Mouse (Mus musculus): ENCODE measurements around the gene Col8a2.
A peak's percentile ranks its signal among the peaks of the same experiment; 100 is the strongest.

Gene Col8a2

DNA sequence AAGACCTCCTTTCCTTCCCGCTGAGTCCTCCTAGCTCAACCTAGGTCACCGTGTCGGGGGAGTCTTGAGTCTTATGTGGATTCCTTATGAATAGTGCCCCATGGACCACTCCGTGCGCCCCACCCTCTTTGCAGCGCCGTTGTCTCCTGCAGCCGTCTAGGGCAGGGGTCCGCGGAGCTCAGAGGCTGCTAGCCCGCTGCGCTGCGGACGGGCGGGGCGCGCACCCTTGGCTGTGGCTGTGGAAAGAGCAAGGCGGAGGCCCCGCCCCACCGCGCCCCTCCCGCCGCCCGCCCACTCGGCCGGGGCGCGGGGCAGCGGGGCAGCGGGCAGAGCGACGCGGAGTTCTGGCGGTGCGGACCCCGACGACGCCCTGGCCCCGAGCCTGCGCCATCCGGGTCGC lies at the start of gene Col8a2:
Col8a2 (plus strand) TSS at position 302 of the 400 bp plus-strand sequence.
- no peak for DNase-seq (ENCODE audit: low spot score in 2 of 2)

- DNase-seq (ENCODE audit: low spot score in 2 of 2), result no peak
Measured at GRCm38 (mm10) chr4:126237721-126238242, 48.8 kb upstream of the Col8a2 start.

- DNase-seq (ENCODE audit: low spot score in 2 of 2), result no peak
Measured at GRCm38 (mm10) chr4:126239862-126240475, 46.6 kb upstream of the Col8a2 start.

DNA sequence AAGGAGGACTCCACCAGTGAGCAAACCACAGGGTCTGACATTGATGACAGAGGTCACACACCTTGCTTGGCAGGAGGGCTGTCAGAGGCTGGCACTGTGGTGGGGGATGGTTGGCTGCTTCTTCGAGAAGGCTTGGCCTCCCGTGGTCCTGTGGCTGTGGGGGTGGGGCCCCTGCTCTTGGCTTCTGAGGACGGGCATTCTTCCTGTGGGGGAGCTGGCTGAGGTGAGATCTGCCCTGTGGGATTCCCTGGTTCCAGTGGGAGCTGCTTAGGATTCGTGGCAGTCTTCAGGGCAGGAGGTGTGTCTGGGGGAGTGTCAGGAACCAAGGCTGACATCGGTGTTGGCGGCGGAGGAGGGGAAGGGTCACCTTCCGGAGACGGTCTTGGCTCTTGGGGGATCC lies 44.6 kb upstream of the Col8a2 start:
- DNase-seq (ENCODE audit: low spot score in 2 of 2), result no peak

DNA sequence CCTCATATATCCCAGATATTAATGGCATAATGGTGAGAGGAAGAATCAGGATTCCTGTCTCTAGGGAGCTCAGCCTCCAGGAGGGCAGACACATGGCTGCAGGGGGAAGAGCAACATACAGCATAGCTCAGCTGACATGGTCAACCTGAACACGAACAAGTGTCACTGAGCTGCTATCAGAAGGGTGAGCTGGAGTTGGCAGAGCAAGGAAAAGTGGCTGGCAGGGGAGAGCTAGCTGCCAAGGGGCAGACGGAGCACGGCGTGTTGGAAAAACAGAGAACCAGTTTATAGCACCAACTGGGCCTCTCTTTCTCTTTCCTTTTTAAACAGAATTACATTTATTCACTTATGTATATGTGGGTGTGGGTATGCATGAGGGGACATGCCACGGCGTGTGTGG lies 44.1 kb upstream of the Col8a2 start:
- no peak for DNase-seq (ENCODE audit: low spot score in 2 of 2)

DNA sequence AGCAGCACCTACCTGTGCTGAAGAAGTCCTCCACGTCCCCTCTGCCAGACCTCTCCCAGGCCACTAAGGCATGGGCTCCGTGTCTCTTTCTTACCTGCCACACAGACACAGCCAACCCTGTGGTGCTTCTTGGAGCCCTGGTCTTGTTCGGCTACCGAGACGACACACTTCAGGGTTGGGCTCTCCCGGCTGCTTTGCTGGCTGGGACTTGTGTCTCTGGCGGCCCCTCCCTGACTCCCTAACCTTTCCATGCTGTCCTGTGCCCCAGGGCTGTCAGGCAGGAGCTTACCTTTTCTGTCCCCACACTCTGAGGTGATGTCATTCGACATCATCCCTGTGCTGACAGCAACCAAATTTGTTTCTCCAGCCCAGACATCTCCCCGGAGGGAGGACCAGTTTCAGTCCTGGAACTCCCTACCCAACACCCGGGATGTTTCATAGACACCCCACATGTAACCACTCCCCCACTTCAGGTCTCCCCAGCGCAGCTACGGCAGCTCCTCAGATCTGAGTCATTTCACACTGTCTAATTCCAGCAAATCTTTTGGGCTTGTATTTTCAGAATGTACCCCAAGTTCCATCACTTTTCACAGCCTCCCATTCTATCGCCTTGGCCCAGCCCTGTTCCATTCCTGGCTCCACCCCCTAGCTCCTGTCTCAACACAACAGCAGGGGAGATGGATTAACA lies 40.2 kb upstream of the Col8a2 start:
- no peak for DNase-seq (ENCODE audit: low spot score in 2 of 2)

DNA sequence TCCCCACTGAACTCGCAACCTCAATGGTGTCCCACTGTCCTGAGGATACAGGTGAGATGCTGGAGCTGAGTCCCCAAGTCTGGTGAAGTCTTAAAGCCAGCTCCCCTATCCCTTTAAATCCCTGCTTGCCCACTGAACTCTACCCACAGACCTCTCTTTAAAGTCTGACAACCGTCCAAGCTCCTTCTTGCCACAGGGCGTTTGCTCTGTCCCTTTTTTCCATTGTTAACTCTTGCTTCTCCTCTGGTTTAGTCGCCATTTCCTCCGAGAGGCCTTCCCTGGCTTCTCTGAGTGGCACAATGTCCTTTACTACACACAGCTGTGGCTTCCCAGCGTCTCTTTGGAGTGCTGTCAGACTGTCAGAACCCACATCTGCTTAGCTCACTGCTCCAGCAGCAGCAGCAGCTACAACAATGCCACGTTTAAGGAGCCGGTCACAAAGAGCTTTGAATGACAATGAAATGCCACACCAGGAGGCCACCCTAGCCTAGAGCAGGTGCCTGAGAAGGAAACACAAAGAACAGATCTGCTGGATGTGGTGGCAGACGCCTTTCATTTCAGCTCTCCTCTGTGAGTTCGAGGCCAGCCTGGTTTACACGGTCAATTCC lies 38.2 kb upstream of the Col8a2 start:
- DNase-seq (ENCODE audit: low spot score in 2 of 2), result no peak

DNA sequence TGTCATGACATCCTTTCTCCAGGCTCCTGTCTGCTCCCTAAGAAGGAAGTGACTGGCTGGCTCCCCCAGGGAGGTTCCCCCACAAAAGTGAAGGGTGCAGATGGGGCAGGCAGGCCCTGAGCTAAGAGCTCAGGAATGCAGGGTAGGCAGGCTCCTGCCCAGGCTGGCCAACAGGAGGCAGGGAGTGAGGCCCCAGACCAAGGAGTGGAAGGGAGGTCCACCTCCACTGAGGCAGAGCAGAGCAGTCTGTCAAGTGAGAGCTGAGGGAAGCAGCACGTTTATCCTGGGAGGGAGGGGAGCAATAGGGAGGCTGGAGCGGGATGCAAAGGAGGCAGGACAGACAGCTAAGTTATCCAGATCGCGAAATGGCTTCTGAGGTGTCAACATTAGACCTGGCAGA lies 35.9 kb upstream of the Col8a2 start:
- DNase-seq (ENCODE audit: low spot score in 2 of 2), result no peak

GRCm38 (mm10) chr4:126251655-126252254 lies 34.8 kb upstream of the Col8a2 start:
- no peak for DNase-seq (ENCODE audit: low spot score in 2 of 2)

DNA sequence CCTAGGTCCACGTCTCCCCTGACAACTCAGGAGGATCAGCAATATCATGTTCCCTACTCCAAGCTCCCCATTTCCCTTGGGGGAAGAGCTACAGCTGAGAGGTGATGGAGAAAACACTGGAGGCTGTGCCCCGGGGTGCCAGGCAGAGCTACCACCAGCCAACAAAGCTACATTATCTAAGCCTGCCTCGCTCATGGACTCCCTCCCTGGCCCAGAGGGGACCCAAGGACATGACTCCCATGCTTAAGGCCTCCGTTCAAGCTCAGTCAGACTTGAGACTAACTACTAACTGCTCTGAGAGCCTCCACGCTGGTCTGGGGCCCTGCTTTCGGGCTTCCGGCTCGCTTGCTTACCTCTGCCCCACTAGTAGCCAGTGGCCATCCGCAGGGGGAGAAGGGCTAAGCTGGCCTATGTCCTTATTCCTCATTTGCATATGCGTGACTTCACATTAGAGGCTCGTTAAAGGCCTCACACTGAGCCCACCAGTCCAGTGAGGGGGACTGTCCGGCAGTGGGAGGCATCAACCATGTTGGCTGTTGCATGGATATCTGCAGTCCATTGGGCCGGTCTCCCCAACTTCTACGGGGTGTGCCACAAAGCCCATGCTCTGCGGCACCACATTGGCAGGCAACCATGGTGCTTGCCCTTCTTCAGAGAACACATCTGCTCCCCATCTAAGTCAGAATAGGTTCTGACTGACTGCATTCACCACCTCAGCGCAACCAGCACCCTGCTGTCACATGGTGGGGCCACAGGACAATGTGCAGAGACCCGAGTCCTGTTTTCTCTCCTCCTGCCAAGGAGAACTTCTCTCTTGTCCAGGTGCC lies 34.0 kb upstream of the Col8a2 start:
- DNase-seq (ENCODE audit: low spot score in 2 of 2), result no peak

- peak; percentile 46 to 68 for DNase-seq (ENCODE audit: low spot score in 2 of 2)
Measured at GRCm38 (mm10) chr4:126253637-126254272, 32.8 kb upstream of the Col8a2 start.

GRCm38 (mm10) chr4:126254315-126255112 lies 32.1 kb upstream of the Col8a2 start:
- no peak for DNase-seq (ENCODE audit: low spot score in 2 of 2)

- DNase-seq (ENCODE audit: low spot score in 2 of 2), result no peak
Measured at GRCm38 (mm10) chr4:126255113-126256001, 31.2 kb upstream of the Col8a2 start.

- peak; percentile 91 to 92 for DNase-seq (ENCODE audit: low spot score in 2 of 2)
Measured at GRCm38 (mm10) chr4:126256131-126256791, 30.3 kb upstream of the Col8a2 start, which contains the start of gene Map7d1. TSS of gene Map7d1 (minus strand) at chr4:126256343.

DNA sequence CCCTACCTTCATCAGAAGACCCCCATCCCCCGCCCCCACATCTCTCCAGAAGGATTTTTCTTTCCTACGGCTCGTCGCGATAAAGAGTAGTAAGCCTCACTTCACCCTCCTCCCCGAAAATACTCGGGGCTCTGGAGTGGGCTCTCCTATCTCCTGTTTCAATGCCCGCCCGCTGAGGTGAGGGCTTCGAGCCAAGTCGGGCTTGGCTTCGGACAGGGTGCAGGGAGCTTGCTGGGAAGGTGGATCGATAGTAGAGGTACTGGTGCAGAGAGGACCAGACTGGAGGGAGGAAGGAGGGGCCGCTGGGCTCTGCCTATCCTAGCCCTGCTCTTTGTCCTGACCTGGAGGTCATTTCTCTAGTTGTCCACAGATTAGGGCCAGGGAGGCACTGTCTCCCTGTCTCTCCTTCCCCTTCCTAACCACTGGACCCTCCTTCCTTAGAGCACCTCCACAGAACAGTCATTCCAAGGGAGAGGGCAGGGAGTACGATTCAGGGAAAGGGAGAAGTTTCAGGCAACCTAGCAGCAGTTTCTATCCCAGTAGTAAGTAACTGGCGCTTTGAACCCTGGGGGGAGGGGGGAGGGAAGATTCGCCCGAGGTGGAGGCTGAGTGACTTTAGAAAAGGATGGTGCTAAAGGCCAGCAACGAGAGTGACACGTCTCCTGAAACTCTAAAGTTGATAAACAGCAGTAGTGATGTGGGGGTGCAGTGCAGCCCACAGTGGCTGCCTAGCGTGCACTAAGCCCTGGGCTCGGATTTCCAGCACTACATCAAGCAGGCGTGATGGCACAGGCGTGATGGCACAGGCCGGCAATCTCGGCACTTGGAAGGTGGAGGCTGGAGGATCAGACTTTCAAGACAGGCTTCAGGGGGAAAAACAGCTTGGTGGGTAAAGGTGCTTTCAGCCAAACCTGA lies 29.4 kb upstream of the Col8a2 start:
- no peak for DNase-seq (ENCODE audit: low spot score in 2 of 2)

GRCm38 (mm10) chr4:126259063-126259462 lies 27.5 kb upstream of the Col8a2 start:
- DNase-seq (ENCODE audit: low spot score in 2 of 2), result no peak

GRCm38 (mm10) chr4:126259523-126260160 lies 27.0 kb upstream of the Col8a2 start:
- DNase-seq (ENCODE audit: low spot score in 2 of 2), result peak; percentile 84 to 90
